Comparison of ENCODE assay signal across 8 mouse cellular contexts in the genomic region with DNA sequence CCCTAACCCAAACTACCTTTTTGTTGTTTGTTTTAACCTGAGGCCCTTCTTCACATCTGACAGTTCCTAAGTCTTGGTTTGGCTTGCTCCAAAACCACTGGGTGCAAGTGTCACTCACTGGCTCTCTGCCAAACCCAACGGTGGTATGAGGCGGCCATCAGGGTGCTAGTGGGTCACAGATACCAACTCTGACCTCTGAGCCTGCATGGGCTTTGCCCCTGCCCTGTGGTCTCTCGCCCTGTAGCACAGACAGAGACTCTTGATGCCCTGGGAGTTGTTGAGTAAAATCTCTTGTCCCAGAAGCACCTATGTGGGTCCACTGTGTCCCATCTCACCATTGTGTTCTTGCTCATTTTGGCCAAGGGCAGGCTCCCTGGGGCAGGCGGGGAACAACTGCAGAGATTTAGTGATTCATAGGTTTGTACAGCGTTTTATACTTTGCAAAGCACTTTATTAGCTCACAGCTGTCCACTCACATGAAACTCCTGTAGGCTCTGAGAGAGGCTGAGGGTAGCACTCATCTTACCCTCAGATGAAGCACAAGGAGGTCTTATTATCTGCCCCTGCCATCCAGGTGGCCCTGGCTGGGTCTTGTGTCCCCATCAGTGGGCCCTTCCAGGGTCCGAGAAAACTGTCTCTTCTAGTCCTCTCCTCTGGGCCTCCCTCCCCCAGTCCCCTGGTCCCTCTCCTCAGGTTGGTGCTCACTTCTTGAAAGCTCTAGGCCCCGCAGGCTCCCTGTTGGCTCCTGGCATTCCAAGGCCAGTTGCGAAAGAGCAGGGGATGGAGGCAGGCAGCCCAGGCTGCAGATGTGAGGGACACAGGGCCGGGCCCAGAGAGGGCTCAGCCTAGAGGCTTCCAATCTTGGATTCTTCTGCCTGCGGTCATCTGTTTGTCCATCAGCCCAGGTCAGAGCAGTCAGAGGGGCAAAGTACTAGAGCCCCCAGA. TPM values are rescaled to one million over a fixed set of nuclear protein-coding genes. Genes with fewer than 3 reads are reported as not detected.
DNase-seq lines count a peak whose midpoint lies in the region; ATAC-seq lines count a peak whose summit lies in the region.

No protein-coding gene starts in this region.

- H3K4me2 ChIP-seq in hindbrain, embryonic 13.5 days, result peak overlapping the region; percentile 83
- H3K4me2 ChIP-seq in neural tube, embryonic 12.5 days (replicated peaks), result peak overlapping the region; percentile 77

- H3K9me3 ChIP-seq in hindbrain, embryonic 13.5 days, result no peaks in the 10 kb centered on the region
- no peaks in the 10 kb centered on the region for H3K9me3 ChIP-seq in neural tube, embryonic 12.5 days

- ATAC-seq in hindbrain, embryonic 13.5 days (ENCODE audit: low FRiP score), result no peak
- no peak for ATAC-seq in neural tube, embryonic 12.5 days (ENCODE audit: low FRiP score, low read depth)
- ATAC-seq in frontal cortex, adult (ENCODE audit: low TSS enrichment), result no peak

- no peak overlapping the region for H3K4me3 ChIP-seq in hindbrain, embryonic 13.5 days
- H3K4me3 ChIP-seq in neural tube, embryonic 12.5 days, result no peak overlapping the region

- H3K27me3 ChIP-seq in hindbrain, embryonic 13.5 days, result no peaks in the 10 kb centered on the region
- H3K27me3 ChIP-seq in neural tube, embryonic 12.5 days (replicated peaks), result no peaks in the 10 kb centered on the region

- H3K36me3 ChIP-seq in hindbrain, embryonic 13.5 days, result peaks cover 70% of the 10 kb centered on the region
- H3K36me3 ChIP-seq in neural tube, embryonic 12.5 days, result peaks cover 30% of the 10 kb centered on the region

- peak overlapping the region; percentile 90 for H3K9ac ChIP-seq in hindbrain, embryonic 13.5 days
- H3K9ac ChIP-seq in neural tube, embryonic 12.5 days, result peak overlapping the region; percentile 48

- H3K4me1 ChIP-seq in hindbrain, embryonic 13.5 days (replicated peaks), result peaks cover 35% of the 10 kb centered on the region
- peaks cover 24% of the 10 kb centered on the region for H3K4me1 ChIP-seq in neural tube, embryonic 12.5 days

- peak; percentile 44 to 58 for DNase-seq in cerebellum, adult 18-20 months
- no peak for DNase-seq in cerebellum, postnatal 4 days (ENCODE audit: low spot score in 2 of 2)
- DNase-seq in urinary bladder, postnatal 14 days (ENCODE audit: low spot score), result peak; percentile 47
- DNase-seq in urinary bladder, postnatal 4 days (ENCODE audit: low spot score in 2 of 2), result no peak
- DNase-seq in right cerebral cortex, postnatal 14 days, result no peak

- H3K27ac ChIP-seq in hindbrain, embryonic 13.5 days, result no peak overlapping the region; the same call in 1 of the 2 replicates
- no peak overlapping the region for H3K27ac ChIP-seq in neural tube, embryonic 12.5 days

- WGBS in hindbrain, embryonic 13.5 days, result 83% methylated on average over 10 of the region's 10 CpGs
- WGBS in neural tube, embryonic 12.5 days, result 84% methylated on average over 10 of the region's 10 CpGs

RNA-seq across cellular contexts. Expression of gene BC029722, which starts 1.7 kb away (rescaled TPM):
- 28.5 and 28.6 TPM in 2 replicates for polyA plus RNA-seq in hindbrain, embryonic 13.5 days (2015; fragmentation: Nextera tagmentation; extraction: Ambion mirVana)
- polyA plus RNA-seq in neural tube, embryonic 12.5 days (2016; fragmentation: Nextera tagmentation; extraction: Ambion mirVana), result 20.8 and 23.7 TPM in 2 replicates

RNA-seq across cellular contexts. Expression of gene Eif6, which starts 9.2 kb away (rescaled TPM):
- polyA plus RNA-seq in hindbrain, embryonic 13.5 days (2015; fragmentation: Nextera tagmentation; extraction: Ambion mirVana), result 148 and 152 TPM in 2 replicates
- polyA plus RNA-seq in neural tube, embryonic 12.5 days (2016; fragmentation: Nextera tagmentation; extraction: Ambion mirVana), result 173 and 177 TPM in 2 replicates

RNA-seq across cellular contexts. Expression of gene Fam83c, which starts 17.1 kb away (rescaled TPM):
- 0.60 and 0.63 TPM in 2 replicates for polyA plus RNA-seq in hindbrain, embryonic 13.5 days (2015; fragmentation: Nextera tagmentation; extraction: Ambion mirVana)
- 0.63 TPM in 2 replicates for polyA plus RNA-seq in neural tube, embryonic 12.5 days (2016; fragmentation: Nextera tagmentation; extraction: Ambion mirVana)

RNA-seq across cellular contexts. Expression of gene Mmp24, which starts 42.4 kb away (rescaled TPM):
- polyA plus RNA-seq in hindbrain, embryonic 13.5 days (2015; fragmentation: Nextera tagmentation; extraction: Ambion mirVana), result 11.3 and 11.9 TPM in 2 replicates
- polyA plus RNA-seq in neural tube, embryonic 12.5 days (2016; fragmentation: Nextera tagmentation; extraction: Ambion mirVana), result 7.3 and 8.8 TPM in 2 replicates

Comparison
In these comparisons a context has a peak if more than half of its experiments do, and no peak if none do; other contexts are left out.
1. DNase-seq: peak in cerebellum, adult 18-20 months (2 of 2) and urinary bladder, postnatal 14 days (single experiment); none in cerebellum, postnatal 4 days (0 of 2), urinary bladder, postnatal 4 days (0 of 2) and right cerebral cortex, postnatal 14 days (single experiment).